Mouse (Mus musculus): ENCODE data around the gene Chka.

GRCm38 (mm10) chr19:3904363-3904675, 52.7 kb downstream of the Chka start:
- no peak for TF ChIP-seq E2F4 (IDR thresholded peaks at IDR 0.05; ENCODE audit: insufficient read depth)
- TF ChIP-seq POLR2A (IDR thresholded peaks at IDR 0.05; ENCODE audit: insufficient read length, low read depth): no peak
- TF ChIP-seq POLR2AphosphoS2 (IDR thresholded peaks at IDR 0.05; ENCODE audit: insufficient read length, low read depth): no peak
- TF ChIP-seq USF1 (IDR thresholded peaks at IDR 0.05; ENCODE audit: low read depth): no peak
- TF ChIP-seq SRF (IDR thresholded peaks at IDR 0.05; ENCODE audit: control insufficient read depth, insufficient read length, low read depth): no peak
